Mouse (Mus musculus): ENCODE measurements around the gene Emc4. TPM values are rescaled to one million over a fixed set of nuclear protein-coding genes. Genes with fewer than 3 reads are reported as not detected.
A peak's percentile ranks its signal among the peaks of the same experiment; 100 is the strongest.

Emc4 gene
- polyA plus RNA-seq (2014; fragmentation: Nextera tagmentation; extraction: Ambion mirVana) = 99.7 and 111 TPM in 2 replicates

DNA sequence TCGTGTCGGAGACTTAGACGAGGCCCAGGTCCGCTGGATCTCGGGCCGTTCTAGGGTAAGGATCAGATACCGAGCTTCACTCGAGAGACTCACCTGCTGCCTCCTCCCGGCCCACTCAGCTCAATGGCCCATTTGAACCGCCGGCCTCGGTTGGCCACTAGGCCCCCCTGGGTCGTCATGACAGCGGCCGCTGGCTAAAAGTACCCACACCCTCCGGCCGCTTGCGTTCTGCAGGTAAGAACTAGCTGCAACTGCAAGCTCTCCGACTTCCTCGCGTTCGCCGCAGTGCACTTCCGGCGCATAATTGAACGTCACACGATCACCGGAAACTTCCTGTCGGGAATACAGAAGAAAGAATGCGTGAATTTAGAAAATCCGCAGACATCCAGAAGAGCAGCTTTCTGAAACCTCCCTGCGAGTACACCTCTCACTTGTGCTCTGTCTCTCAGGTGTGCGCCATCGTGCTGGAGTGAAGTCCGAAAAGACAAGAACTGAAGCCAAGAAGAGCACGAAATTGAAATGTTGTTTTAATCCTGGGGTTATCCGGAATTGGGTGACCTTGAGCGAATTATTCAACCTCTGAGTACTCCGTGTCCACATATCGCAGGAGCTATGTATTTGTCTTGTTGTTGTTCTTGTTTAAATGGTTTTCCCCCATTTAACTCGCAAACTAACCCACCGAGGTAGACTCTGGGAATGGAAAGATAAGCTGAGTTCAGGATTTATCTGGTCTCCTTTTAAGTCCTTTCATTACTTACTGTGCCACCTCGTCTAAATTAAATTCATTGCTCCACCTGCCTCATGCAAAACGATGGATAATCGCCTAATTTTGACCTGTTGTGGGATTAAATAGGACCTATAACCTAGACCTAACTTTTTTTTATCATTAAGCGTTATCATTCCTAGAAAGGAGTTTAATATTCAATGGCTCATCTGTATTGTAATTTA lies at the start of gene Emc4:
Gene Emc4, minus strand, starts transcription at position 302 of the 948 bp plus-strand sequence.
- peak; percentile 93 for DNase-seq (ENCODE audit: low spot score)
- Histone ChIP-seq H3K36me3 (ENCODE audit: control insufficient read depth, insufficient read depth, low read length) (no peaks in the 10 kb centered on the region; the same call in 1 of the 2 replicates), H3K27ac (ENCODE audit: low read depth, low read length) (peak within 1 kb of the TSS; percentile 58), H3K9ac (ENCODE audit: low read length) (peak within 1 kb of the TSS; percentile 68), H3K4me2 (ENCODE audit: low read depth, low read length, severe bottlenecking) (peak within 1 kb of the TSS; percentile 75), H3K4me1 (replicated peaks; ENCODE audit: control insufficient read depth, insufficient read depth, low read length) (peaks cover 3% of the 10 kb centered on the region; the same call in 1 of the 2 replicates), H3K27me3 (ENCODE audit: control insufficient read depth, insufficient read depth, low read length) (no peaks in the 10 kb centered on the region), H3K9me3 (ENCODE audit: control insufficient read depth, low read length) (no peaks in the 10 kb centered on the region), H3K4me3 (ENCODE audit: low read depth, low read length) (peak within 1 kb of the TSS; percentile 85)
- ATAC-seq (replicated peaks; ENCODE audit: low FRiP score) = peak; percentile 90
- 2% methylated on average over 46 of the region's 46 CpGs for WGBS

DNA sequence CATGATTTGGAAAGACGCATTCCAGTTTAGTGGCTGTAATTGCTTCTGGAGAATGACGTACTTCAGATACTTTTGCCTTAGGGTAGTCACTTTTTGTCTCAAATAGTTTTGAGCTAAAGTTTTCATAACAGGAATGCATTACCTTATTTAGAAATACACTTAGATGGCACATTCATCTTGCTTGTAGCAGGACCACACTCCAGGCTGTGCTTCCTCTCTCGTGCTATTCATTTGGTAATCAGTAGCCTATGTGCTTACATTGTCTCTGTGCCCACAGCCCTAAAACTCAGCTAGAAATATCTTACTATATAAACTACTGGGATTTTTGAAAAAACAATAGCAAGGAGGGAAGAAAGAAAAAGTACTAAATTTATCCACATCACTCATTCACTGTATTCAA lies 39.2 kb upstream of the Emc4 start:
- Histone ChIP-seq H3K4me2 (ENCODE audit: low read depth, low read length, severe bottlenecking) (no peak overlapping the region), H3K4me3 (ENCODE audit: low read depth, low read length) (no peak overlapping the region), H3K4me1 (replicated peaks; ENCODE audit: control insufficient read depth, insufficient read depth, low read length) (no peaks in the 10 kb centered on the region), H3K36me3 (ENCODE audit: control insufficient read depth, insufficient read depth, low read length) (peaks cover 2% of the 10 kb centered on the region; the same call in 1 of the 2 replicates), H3K9ac (ENCODE audit: low read length) (no peak overlapping the region), H3K27ac (ENCODE audit: low read depth, low read length) (no peak overlapping the region), H3K27me3 (ENCODE audit: control insufficient read depth, insufficient read depth, low read length) (no peaks in the 10 kb centered on the region), H3K9me3 (ENCODE audit: control insufficient read depth, low read length) (no peaks in the 10 kb centered on the region)
- WGBS = 91% methylated on average over 3 of the region's 3 CpGs
- DNase-seq (ENCODE audit: low spot score) (no peak), ATAC-seq (replicated peaks; ENCODE audit: low FRiP score) (no peak)

DNA sequence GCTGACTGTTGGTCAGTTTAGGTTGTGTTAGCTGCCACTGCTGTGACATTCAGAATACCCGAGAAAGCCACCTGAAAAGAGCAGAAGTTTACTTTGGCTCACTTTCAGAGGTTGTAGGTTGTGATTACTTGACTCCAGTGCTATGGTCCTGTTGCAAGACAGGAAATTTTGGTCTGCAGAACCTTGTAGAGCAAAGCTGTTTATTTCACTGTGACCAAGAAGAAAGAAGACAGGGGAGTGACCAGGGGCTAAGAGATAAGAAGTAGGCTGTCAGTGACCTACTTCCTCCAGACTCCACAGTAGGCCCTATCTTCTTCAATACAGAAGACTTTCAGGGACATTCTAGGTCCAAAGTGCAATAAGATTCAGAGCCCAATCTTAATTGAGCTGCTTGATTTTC lies 28.8 kb upstream of the Emc4 start:
- 90% methylated on average over 1 of the region's 1 CpGs for WGBS

DNA sequence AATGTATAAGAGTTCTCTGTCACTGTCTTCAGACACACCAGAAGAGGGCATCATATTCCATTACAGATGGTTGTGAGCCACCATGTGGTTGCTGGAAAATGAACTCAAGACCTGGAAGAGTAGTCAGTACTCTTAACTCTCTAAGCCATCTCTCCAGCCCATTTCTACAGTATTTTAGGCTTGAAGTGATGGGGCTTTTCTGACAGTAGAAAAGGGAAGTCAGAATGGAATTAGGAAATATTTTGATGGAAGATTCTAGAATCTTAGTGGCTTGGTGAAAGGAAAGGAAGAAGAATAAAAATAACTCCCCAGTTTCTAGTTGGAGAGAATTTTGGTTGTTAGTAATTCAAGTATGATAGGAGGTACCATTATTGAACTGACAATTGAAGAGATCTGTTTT lies 26.1 kb upstream of the Emc4 start:
- Histone ChIP-seq H3K4me2 (ENCODE audit: low read depth, low read length, severe bottlenecking) (no peak overlapping the region), H3K4me3 (ENCODE audit: low read depth, low read length) (no peak overlapping the region), H3K9ac (ENCODE audit: low read length) (no peak overlapping the region), H3K36me3 (ENCODE audit: control insufficient read depth, insufficient read depth, low read length) (no peaks in the 10 kb centered on the region), H3K27ac (ENCODE audit: low read depth, low read length) (no peak overlapping the region), H3K9me3 (ENCODE audit: control insufficient read depth, low read length) (no peaks in the 10 kb centered on the region), H3K27me3 (ENCODE audit: control insufficient read depth, insufficient read depth, low read length) (no peaks in the 10 kb centered on the region), H3K4me1 (replicated peaks; ENCODE audit: control insufficient read depth, insufficient read depth, low read length) (no peaks in the 10 kb centered on the region)
- DNase-seq (ENCODE audit: low spot score) = no peak
- no peak for ATAC-seq (replicated peaks; ENCODE audit: low FRiP score)

More for the DNA sequence above, 28.8 kb upstream of the Emc4 start:
- H3K4me2 ChIP-seq (ENCODE audit: low read depth, low read length, severe bottlenecking) = no peak overlapping the region
- no peak overlapping the region for H3K27ac ChIP-seq (ENCODE audit: low read depth, low read length)
- no peaks in the 10 kb centered on the region for H3K9me3 ChIP-seq (ENCODE audit: control insufficient read depth, low read length)
- H3K4me1 ChIP-seq (replicated peaks; ENCODE audit: control insufficient read depth, insufficient read depth, low read length) = no peaks in the 10 kb centered on the region
- H3K27me3 ChIP-seq (ENCODE audit: control insufficient read depth, insufficient read depth, low read length) = no peaks in the 10 kb centered on the region
- H3K4me3 ChIP-seq (ENCODE audit: low read depth, low read length) = no peak overlapping the region
- no peaks in the 10 kb centered on the region for H3K36me3 ChIP-seq (ENCODE audit: control insufficient read depth, insufficient read depth, low read length)
- no peak overlapping the region for H3K9ac ChIP-seq (ENCODE audit: low read length)
- DNase-seq (ENCODE audit: low spot score) (no peak), ATAC-seq (replicated peaks; ENCODE audit: low FRiP score) (no peak)

DNA sequence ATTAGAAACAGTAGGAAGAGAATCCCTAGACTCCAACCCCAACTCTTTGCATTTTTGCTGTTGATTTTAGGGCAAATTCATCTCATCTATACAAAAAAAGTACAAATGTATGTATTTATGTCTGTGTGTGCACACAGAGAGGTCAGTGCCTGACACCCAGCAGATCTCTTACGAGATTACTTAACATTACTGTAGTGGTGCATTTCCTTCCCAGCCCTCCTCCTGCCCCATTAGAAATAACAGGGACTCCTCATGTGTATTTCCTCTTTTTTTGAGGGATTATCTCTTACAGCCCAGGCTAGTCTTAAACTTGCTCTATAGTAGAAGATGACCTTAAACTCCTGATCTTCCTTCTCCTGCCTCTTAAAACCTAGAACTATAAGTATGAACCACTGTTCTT lies 24.9 kb upstream of the Emc4 start:
- Histone ChIP-seq H3K9ac (ENCODE audit: low read length) (no peak overlapping the region), H3K4me2 (ENCODE audit: low read depth, low read length, severe bottlenecking) (no peak overlapping the region), H3K9me3 (ENCODE audit: control insufficient read depth, low read length) (no peaks in the 10 kb centered on the region), H3K27me3 (ENCODE audit: control insufficient read depth, insufficient read depth, low read length) (no peaks in the 10 kb centered on the region), H3K4me1 (replicated peaks; ENCODE audit: control insufficient read depth, insufficient read depth, low read length) (no peaks in the 10 kb centered on the region), H3K27ac (ENCODE audit: low read depth, low read length) (no peak overlapping the region), H3K4me3 (ENCODE audit: low read depth, low read length) (no peak overlapping the region), H3K36me3 (ENCODE audit: control insufficient read depth, insufficient read depth, low read length) (no peaks in the 10 kb centered on the region)
- DNase-seq (ENCODE audit: low spot score) (no peak), ATAC-seq (replicated peaks; ENCODE audit: low FRiP score) (no peak)
- WGBS = 90% methylated on average over 1 of the region's 1 CpGs

DNA sequence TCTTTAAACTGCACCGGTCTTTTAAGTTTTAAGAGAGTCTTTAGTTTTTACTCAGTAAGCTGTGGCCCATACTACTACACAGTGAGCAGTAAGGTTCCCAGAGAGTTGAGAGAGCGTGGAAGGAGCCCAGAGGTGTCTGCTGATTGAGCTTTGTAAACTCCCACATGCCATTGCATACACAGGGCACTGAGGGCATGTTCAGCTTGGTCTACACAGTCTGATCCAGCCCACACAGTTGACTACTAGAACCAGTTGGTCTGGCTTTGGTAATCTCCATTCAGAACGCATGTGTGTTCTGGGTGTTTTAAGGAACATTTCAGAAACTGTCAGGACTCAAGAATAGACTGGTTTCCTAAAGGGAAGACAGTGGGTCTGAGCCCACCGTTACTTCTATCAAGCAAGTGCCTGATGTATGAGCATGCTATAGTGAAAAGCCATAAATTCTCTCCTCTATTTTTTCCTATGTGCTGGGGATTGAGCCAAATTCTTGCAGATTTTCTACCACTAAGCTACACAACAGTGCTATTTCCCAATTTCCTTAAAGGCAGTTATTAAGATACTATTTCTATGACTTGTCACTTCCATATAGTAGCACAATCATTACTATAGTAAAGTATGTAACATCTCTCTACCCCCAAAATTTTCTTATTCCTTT lies 23.6 kb upstream of the Emc4 start:
- no peak overlapping the region for H3K27ac ChIP-seq (ENCODE audit: low read depth, low read length)
- no peak overlapping the region for H3K4me3 ChIP-seq (ENCODE audit: low read depth, low read length)
- no peaks in the 10 kb centered on the region for H3K36me3 ChIP-seq (ENCODE audit: control insufficient read depth, insufficient read depth, low read length)
- H3K9ac ChIP-seq (ENCODE audit: low read length) = no peak overlapping the region
- ATAC-seq (replicated peaks; ENCODE audit: low FRiP score) (no peak), DNase-seq (ENCODE audit: low spot score) (no peak)
- H3K4me1 ChIP-seq (replicated peaks; ENCODE audit: control insufficient read depth, insufficient read depth, low read length) = no peaks in the 10 kb centered on the region
- H3K27me3 ChIP-seq (ENCODE audit: control insufficient read depth, insufficient read depth, low read length) = no peaks in the 10 kb centered on the region
- WGBS = 94% methylated on average over 4 of the region's 4 CpGs
- no peaks in the 10 kb centered on the region for H3K9me3 ChIP-seq (ENCODE audit: control insufficient read depth, low read length)
- H3K4me2 ChIP-seq (ENCODE audit: low read depth, low read length, severe bottlenecking) = no peak overlapping the region

DNA sequence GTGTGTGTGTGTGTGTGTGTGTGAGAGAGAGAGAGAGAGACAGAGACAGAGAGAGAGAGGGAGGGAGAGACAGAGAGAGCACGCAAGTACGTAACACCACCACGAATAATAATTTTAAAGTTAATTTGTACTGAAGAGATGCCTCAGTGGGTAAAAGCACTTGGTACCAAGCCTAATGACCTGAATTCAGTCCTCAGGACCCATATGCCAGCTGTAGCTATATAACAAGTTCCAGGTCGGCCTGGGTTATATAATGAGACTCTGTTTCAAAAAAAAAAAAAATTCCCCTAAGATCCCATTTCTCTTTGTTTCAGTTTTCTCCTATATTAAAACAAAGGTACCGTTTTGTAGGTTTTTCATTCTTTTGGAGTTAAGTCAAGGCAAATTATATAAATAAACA lies 23.0 kb upstream of the Emc4 start:
- H3K4me3 ChIP-seq (ENCODE audit: low read depth, low read length) = no peak overlapping the region
- no peak overlapping the region for H3K9ac ChIP-seq (ENCODE audit: low read length)
- no peak overlapping the region for H3K27ac ChIP-seq (ENCODE audit: low read depth, low read length)
- 91% methylated on average over 5 of the region's 5 CpGs for WGBS
- ATAC-seq (replicated peaks; ENCODE audit: low FRiP score) (no peak), DNase-seq (ENCODE audit: low spot score) (no peak)
- no peak overlapping the region for H3K4me2 ChIP-seq (ENCODE audit: low read depth, low read length, severe bottlenecking)
- H3K27me3 ChIP-seq (ENCODE audit: control insufficient read depth, insufficient read depth, low read length) = no peaks in the 10 kb centered on the region
- H3K4me1 ChIP-seq (replicated peaks; ENCODE audit: control insufficient read depth, insufficient read depth, low read length) = no peaks in the 10 kb centered on the region
- no peaks in the 10 kb centered on the region for H3K36me3 ChIP-seq (ENCODE audit: control insufficient read depth, insufficient read depth, low read length)
- H3K9me3 ChIP-seq (ENCODE audit: control insufficient read depth, low read length) = no peaks in the 10 kb centered on the region

DNA sequence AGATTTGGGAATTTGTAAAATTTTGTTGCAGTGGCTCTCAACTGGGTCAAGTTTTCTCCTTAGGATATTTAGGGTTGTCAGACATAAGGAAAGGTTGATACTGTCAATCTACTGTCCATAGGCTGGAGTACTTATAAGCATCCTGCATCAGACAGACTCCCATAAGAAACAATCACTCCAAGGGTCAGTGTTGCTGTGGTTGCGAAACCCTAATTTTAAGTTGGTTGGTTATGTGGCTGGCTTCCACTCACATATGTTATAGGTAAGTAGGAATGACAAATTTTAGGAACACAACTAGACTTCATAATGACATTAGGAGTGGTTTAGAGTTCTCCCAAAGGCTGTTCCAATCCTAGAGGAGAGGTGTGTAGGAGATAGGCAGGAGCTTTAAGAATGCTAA lies 13.4 kb upstream of the Emc4 start:
- 98% methylated on average over 1 of the region's 1 CpGs for WGBS
- Histone ChIP-seq H3K27me3 (ENCODE audit: control insufficient read depth, insufficient read depth, low read length) (no peaks in the 10 kb centered on the region), H3K9ac (ENCODE audit: low read length) (no peak overlapping the region), H3K4me3 (ENCODE audit: low read depth, low read length) (no peak overlapping the region), H3K4me2 (ENCODE audit: low read depth, low read length, severe bottlenecking) (no peak overlapping the region), H3K4me1 (replicated peaks; ENCODE audit: control insufficient read depth, insufficient read depth, low read length) (no peaks in the 10 kb centered on the region; the same call in 1 of the 2 replicates), H3K27ac (ENCODE audit: low read depth, low read length) (no peak overlapping the region), H3K9me3 (ENCODE audit: control insufficient read depth, low read length) (no peaks in the 10 kb centered on the region), H3K36me3 (ENCODE audit: control insufficient read depth, insufficient read depth, low read length) (no peaks in the 10 kb centered on the region)
- no peak for ATAC-seq (replicated peaks; ENCODE audit: low FRiP score)
- DNase-seq (ENCODE audit: low spot score) = no peak

Measured in forebrain, embryonic 11.5 days (tissue).